Mouse (Mus musculus) heart, embryonic 16.5 days (tissue): ENCODE measurements at regions not wholly inside any gene's neighbourhood (a gene's known extent, or its start where the extent isn't known, plus 50 kb on each side); places are given as distances from the start of the nearest gene placed in this dataset.
"Not testable (repeated sequence)": the region's sequence is repeated elsewhere in the genome, so short reads cannot be mapped to it uniquely, and the experiment has no call there.

ENCODE experiments used
- ATAC-seq: fragments of 200-750 bp; cut with Nextera tagmentation; replicated peaks from 2 replicates; pipeline ENCODE4 v1.8.0; 2017; ENCODE audit warnings: moderate number of reproducible peaks; ENCODE audit not compliant: insufficient read depth, low FRiP score; ENCODE audit errors: extremely low read depth
- H3K27ac ChIP-seq: fragments of 300-500 bp; sonication (generic); 2 replicates; pipeline ENCODE4 v1.5.1; 2014; ENCODE audit warnings: mild to moderate bottlenecking, low read length, control low read depth, moderate library complexity
- H3K27me3 ChIP-seq: fragments of 300-500 bp; sonication (generic); 2 replicates; pipeline ENCODE4 v1.6.1; 2014; ENCODE audit warnings: low read length, mixed read lengths; ENCODE audit not compliant: control insufficient read depth, insufficient read depth
- H3K36me3 ChIP-seq: fragments of 300-500 bp; sonication (generic); 2 replicates; pipeline ENCODE4 v1.6.1; 2014; ENCODE audit not compliant: control insufficient read depth, insufficient read depth
- H3K4me1 ChIP-seq: fragments of 300-500 bp; sonication (generic); 2 replicates; pipeline ENCODE4 v1.6.1; 2014; ENCODE audit warnings: low read length, mixed read lengths; ENCODE audit not compliant: control insufficient read depth, insufficient read depth
- H3K4me2 ChIP-seq: fragments of 300-500 bp; sonication (generic); 2 replicates; pipeline ENCODE4 v1.6.1; 2014; ENCODE audit warnings: low read depth, mild to moderate bottlenecking, control low read depth, low read length
- H3K4me3 ChIP-seq: fragments of 300-500 bp; sonication (generic); 2 replicates; pipeline ENCODE4 v1.5.1; 2014; ENCODE audit warnings: mild to moderate bottlenecking, control low read depth, low read length
- H3K9ac ChIP-seq: fragments of 300-500 bp; sonication (generic); 2 replicates; pipeline ENCODE4 v1.6.1; 2014; ENCODE audit warnings: low read length, control low read depth
- H3K9me3 ChIP-seq: fragments of 300-500 bp; sonication (generic); replicated peaks from 2 replicates; pipeline ENCODE4 v1.6.1; 2016; ENCODE audit warnings: low read length; ENCODE audit not compliant: control insufficient read depth
- WGBS: fragments of 180-500 bp; shearing (Covaris S2); extraction: QIAGEN DNeasy Blood & Tissue Kit; methylation state at CpG from one replicate; pipeline ENCODE4 v1.1.7; 2014; 5-methylcytosine and 5-hydroxymethylcytosine counted together

DNA sequence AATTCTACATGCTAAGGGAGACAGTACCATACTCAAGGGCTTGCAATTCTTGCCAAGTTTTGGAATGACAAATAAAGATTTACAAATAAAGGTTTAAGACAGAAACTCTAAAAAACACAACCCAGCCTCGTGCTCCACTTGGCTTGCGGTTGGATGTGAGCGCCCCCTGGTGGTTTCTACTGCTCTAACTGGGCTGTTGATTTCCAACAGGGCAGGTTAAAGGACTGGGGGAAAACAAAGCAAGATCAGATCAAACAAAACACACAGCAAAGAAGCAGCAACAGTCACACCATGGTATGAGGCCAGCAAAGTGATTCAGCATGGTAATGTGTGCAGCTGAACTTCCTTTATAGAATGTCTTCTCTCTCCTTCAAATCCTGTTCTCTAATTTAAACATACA is 339.2 kb downstream of the Adam3 start:
- Histone ChIP-seq H3K4me2 (no peak overlapping the region), H3K36me3 (no peaks in the 10 kb centered on the region), H3K27ac (no peak overlapping the region), H3K4me1 (no peaks in the 10 kb centered on the region), H3K27me3 (no peaks in the 10 kb centered on the region), H3K9me3 (no peaks in the 10 kb centered on the region), H3K9ac (no peak overlapping the region), H3K4me3 (no peak overlapping the region)
- 6% methylated on average over 3 of the region's 3 CpGs for WGBS
- ATAC-seq = no peak

DNA sequence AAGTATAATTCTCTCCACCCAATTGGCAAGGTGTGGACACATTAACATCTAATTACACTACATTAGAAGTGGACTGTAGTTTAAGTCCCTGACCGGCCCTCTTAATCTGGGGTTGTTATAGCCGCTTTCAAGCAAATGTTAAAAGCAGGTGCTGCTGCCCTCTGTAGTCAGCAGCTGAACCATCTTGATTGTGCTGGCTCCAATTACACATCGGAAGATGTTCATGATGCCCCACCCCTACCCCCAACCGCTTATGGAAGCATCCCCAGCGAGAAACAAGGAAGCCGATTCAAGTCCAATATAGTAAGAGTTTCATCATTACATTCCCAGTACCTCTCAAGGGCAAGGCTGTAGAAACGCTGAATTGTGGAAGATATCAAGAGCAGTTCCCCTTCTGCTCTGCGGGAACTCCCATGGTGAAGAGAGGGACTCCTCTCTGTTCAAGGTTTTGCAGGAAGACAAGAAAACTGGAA is 341.7 kb downstream of the Adam3 start:
- Histone ChIP-seq H3K4me3 (no peak overlapping the region), H3K4me2 (no peak overlapping the region), H3K27ac (no peak overlapping the region), H3K36me3 (no peaks in the 10 kb centered on the region), H3K4me1 (no peaks in the 10 kb centered on the region), H3K9me3 (peaks cover 6% of the 10 kb centered on the region), H3K9ac (no peak overlapping the region), H3K27me3 (no peaks in the 10 kb centered on the region)
- 65% methylated on average over 8 of the region's 8 CpGs for WGBS
- ATAC-seq = no peak

DNA sequence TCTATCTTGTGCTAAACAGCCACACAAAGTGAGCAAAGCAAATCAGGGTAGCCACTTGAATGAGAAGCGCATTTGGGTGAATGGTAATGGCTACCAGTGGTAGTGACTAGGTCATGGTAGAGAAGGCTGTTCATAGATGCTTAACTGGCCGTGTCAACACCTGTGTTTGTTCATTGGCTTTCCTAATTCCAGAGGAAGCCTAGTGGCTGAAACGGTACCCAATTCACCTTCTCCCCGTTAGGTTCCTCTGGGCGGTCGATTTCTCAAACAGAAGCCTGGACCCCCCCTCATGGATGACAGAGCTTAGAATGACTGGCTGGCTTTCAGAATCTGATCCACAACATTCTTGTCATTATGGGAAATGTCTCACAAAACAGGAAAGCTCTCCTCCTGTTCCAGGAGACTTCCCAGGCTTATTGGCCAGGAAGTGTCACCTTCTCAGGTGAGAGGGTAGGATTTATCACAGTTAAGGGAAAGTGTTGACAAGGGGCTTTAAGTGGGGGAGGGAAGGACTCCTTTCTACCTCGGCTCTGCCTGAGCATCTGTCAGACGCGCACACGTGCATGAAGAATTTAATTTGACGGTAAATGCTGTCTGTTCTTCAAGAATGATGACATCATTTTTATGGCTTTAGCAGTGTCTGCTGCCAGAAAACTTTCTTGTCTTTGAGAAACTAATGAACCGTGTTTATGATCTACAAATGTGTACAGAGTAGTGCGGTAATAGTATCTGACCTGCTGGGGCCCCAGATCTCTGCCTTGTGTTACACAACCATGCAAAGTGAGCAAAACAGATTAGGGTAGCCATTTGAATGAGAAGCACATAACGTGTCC is 342.3 kb downstream of the Adam3 start:
- no peaks in the 10 kb centered on the region for H3K36me3 ChIP-seq
- no peak overlapping the region for H3K9ac ChIP-seq
- 59% methylated on average over 14 of the region's 14 CpGs for WGBS
- H3K27ac ChIP-seq = no peak overlapping the region
- H3K4me2 ChIP-seq = no peak overlapping the region
- H3K27me3 ChIP-seq = no peaks in the 10 kb centered on the region
- no peaks in the 10 kb centered on the region for H3K4me1 ChIP-seq
- H3K4me3 ChIP-seq = no peak overlapping the region
- peaks cover 6% of the 10 kb centered on the region for H3K9me3 ChIP-seq
- no peak for ATAC-seq

DNA sequence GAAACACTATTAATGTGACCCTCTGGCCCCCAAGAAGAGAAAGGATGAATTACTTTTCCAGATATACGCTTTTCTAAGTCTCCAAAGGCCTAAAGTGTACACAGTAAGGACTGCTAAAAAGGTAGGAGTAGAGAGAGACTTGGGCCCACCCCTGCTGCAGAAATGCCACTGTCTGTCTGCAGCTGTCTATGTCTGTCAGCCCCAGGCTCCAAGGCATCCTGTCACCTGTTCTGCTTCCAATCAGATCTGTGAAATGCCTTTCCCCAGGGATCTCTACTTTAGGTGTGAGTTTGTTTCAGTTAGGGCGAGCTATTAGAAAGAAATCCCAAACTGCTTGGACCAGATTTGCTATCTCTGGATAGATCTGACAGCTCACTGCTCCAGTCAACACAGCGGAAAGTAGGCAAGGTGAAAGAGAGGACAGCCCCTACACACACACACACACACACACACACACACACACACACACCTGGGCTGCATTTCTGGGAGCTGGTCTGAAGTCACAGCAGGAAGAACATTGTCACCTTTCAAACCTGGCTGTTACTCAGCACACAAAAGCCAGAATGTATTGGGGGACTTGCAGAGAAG is 343.9 kb downstream of the Adam3 start:
- H3K4me3 ChIP-seq = no peak overlapping the region
- ATAC-seq = no peak
- H3K9ac ChIP-seq = no peak overlapping the region
- no peaks in the 10 kb centered on the region for H3K27me3 ChIP-seq
- 74% methylated on average over 3 of the region's 3 CpGs for WGBS
- no peaks in the 10 kb centered on the region for H3K4me1 ChIP-seq
- no peak overlapping the region for H3K27ac ChIP-seq
- no peaks in the 10 kb centered on the region for H3K36me3 ChIP-seq
- H3K4me2 ChIP-seq = no peak overlapping the region
- H3K9me3 ChIP-seq = peaks cover 6% of the 10 kb centered on the region

DNA sequence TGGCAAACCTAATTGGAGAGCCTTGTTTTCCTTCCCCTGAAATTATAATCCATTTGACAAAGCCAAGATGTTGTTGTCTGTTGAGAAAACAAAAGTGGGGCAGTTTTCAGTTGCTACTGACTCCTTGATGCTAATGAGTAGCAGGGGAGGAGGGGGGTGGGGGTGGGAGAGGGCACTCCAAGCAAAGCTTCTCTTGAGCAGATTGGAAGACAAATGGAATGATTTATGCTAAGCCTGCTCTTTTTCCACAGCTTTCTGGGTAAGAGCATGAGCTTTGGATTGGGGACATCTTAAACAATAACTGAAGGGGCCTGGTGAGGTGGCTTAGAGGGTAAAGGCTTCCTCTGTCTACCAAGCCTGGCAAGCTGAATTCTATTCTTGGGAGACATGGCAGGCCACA is 347.6 kb downstream of the Adam3 start:
- ATAC-seq = no peak
- peaks cover 6% of the 10 kb centered on the region for H3K9me3 ChIP-seq
- no peak overlapping the region for H3K4me2 ChIP-seq
- no peaks in the 10 kb centered on the region for H3K36me3 ChIP-seq
- no peak overlapping the region for H3K9ac ChIP-seq
- H3K4me3 ChIP-seq = no peak overlapping the region
- no peaks in the 10 kb centered on the region for H3K27me3 ChIP-seq
- no peak overlapping the region for H3K27ac ChIP-seq
- no peaks in the 10 kb centered on the region for H3K4me1 ChIP-seq

DNA sequence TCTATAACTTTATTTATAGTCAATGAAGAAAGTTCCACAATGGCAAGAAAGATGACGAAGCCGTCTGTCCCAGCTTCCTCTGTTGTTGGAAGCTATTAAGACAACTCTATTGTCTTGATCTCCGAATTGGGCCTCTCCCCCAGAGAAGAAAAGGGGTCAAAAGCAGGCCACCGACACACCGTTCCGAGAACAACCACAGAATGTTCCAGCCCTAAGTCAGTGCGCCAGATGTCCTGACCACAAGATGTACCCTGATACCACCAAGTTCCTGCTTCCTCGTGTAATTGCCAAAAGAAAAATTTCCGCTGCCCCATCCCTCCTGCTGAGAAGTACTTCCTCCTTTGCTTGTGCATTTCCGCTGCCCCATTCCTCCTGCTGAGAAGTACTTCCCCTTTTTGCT is 348.8 kb downstream of the Adam3 start:
- H3K4me1 ChIP-seq, H3K9me3 ChIP-seq, H3K4me3 ChIP-seq, H3K27me3 ChIP-seq, H3K36me3 ChIP-seq, H3K9ac ChIP-seq, H3K4me2 ChIP-seq, H3K27ac ChIP-seq, ATAC-seq: not testable (repeated sequence)
- 82% methylated on average over 10 of the region's 10 CpGs for WGBS

DNA sequence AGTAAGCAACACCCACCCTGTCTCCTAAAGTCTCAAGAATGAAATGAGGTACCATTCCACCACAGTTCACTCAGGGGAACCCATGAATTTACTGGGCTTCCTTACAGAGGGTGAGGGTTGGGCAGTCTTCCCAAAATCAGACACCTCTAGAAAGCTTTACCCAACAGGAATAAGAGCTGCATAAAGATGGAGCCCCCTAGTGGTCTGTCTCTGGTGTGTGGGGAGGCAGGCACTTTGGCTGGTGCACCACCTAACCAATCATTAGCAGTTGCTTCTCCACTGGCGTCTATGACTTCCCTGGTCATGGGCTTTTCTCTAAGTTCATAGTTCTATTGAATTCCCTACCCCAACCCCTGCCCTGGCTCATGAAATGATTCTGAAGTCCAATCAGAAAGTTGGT is 351.1 kb downstream of the Adam3 start:
- H3K27ac ChIP-seq = no peak overlapping the region
- H3K36me3 ChIP-seq = no peaks in the 10 kb centered on the region
- 64% methylated on average over 1 of the region's 1 CpGs for WGBS
- no peak overlapping the region for H3K4me3 ChIP-seq
- no peak overlapping the region for H3K4me2 ChIP-seq
- H3K9ac ChIP-seq = no peak overlapping the region
- no peaks in the 10 kb centered on the region for H3K4me1 ChIP-seq
- ATAC-seq = no peak
- H3K27me3 ChIP-seq = no peaks in the 10 kb centered on the region
- no peaks in the 10 kb centered on the region for H3K9me3 ChIP-seq

DNA sequence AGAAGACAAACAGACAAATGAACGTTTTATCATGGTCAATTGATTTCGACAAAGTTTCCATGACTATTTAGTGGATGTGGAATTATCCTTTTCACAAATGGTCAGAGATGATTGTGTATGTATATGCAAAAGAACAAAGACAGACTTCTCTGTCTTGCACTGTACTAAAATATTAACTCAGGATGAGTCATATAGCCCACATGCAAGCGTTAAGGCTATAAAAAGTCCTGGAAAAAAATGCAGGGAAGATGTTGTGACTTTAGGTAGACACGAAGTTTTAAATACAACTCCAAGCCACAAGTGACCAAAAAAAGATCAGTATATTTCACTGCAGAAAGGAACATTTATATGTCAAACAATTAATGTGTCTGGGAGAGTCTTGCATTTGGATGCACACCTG is 353.6 kb downstream of the Adam3 start:
- H3K9ac ChIP-seq = no peak overlapping the region
- H3K36me3 ChIP-seq = no peaks in the 10 kb centered on the region
- H3K4me1 ChIP-seq = no peaks in the 10 kb centered on the region
- no peaks in the 10 kb centered on the region for H3K9me3 ChIP-seq
- H3K4me2 ChIP-seq = no peak overlapping the region
- ATAC-seq = no peak
- H3K27ac ChIP-seq = no peak overlapping the region
- no peaks in the 10 kb centered on the region for H3K27me3 ChIP-seq
- WGBS = 70% methylated on average over 4 of the region's 4 CpGs
- no peak overlapping the region for H3K4me3 ChIP-seq

DNA sequence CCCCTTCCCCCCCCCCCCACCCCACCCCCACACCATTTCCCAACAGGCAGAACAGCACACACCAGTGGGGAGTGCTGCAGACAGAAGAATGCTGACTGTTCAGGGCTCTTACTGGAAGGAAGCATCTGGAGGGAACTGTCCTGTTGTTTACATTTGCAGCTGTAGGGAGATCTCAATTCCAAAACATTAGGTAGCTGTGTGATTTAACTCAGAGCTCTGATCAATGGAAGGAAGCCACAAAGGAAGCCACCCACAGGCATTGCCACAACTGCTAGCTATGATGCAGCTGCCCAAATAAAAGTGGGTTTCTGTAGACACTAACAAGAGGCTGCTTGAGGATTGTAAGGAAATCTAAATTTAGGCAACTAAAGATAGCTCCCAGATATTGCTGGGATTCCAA is 359.7 kb downstream of the Adam3 start:
- Histone ChIP-seq H3K36me3 (no peaks in the 10 kb centered on the region), H3K9ac (no peak overlapping the region), H3K4me1 (peaks cover 7% of the 10 kb centered on the region), H3K4me3 (no peak overlapping the region), H3K27ac (no peak overlapping the region), H3K9me3 (no peaks in the 10 kb centered on the region), H3K27me3 (no peaks in the 10 kb centered on the region), H3K4me2 (no peak overlapping the region)
- ATAC-seq = peak; percentile 45; the same call in 1 of the 2 replicates
